Mouse (Mus musculus): ENCODE results near the gene Amer3. TPM values are rescaled to one million over a fixed set of nuclear protein-coding genes. Genes with fewer than 3 reads are reported as not detected.

Amer3 gene
- polyA plus RNA-seq (2014; fragmentation: Illumina TruSeq; extraction: RNeasy Lipid Tissue Mini Kit (QIAGEN cat#74804); ENCODE audit: low read depth, low replicate concordance): 0.10 TPM

GRCm38 (mm10) chr1:34578851-34579781 lies at the start of gene Amer3:
TSS of gene Amer3 (plus strand) at chr1:34579657.

DNA sequence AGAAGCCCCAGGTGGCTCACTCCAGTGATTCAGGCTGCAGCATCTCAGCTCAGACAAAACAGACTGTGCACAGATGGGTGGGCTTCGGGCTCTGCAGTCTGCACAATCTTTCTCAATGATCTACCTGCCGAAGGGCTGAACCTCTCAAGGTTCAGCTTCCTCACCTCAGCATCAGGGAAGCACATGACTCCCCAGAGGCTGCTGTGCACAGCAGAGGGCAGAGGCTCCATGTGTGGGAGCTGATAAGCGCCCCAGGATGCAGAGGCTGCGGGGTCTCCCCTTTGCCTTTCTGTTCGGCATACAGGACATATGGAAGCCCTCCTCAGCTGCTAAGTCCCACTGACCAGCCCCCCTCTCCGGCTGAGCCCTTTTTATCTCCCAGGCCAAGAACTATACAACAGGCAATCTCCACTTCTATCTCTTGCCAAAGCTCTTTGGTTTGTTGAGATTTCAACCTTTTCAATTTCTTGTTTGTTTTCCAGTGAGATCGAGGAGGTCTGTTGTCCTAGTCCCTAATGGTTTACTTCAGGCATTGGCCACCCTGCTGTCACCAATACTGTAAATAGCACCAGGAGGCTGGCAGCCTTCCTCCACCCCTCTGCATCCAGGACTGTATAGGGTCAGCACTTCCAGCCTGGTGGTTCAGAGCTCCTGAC lies 44.3 kb upstream of the Amer3 start, which contains the start of gene Cfc1:
Gene Cfc1 (plus strand): TSS at position 606 of the 656 bp plus-strand sequence.

GRCm38 (mm10) chr1:34560843-34561242 lies 18.6 kb upstream of the Amer3 start, which contains the start of gene Prss40:
TSS of gene Prss40 (minus strand) at chr1:34560943.

Other genes with a start within 250 kb of the Amer3 start
- gene Ccdc115, start 140.0 kb upstream of the Amer3 start, polyA plus RNA-seq (2014; fragmentation: Illumina TruSeq; extraction: RNeasy Lipid Tissue Mini Kit (QIAGEN cat#74804); ENCODE audit: low read depth, low replicate concordance): 17.5 TPM
- 5.4 TPM for gene Imp4, start 139.8 kb upstream of the Amer3 start, polyA plus RNA-seq (2014; fragmentation: Illumina TruSeq; extraction: RNeasy Lipid Tissue Mini Kit (QIAGEN cat#74804); ENCODE audit: low read depth, low replicate concordance)
- not detected for gene Ptpn18, start 119.9 kb upstream of the Amer3 start, polyA plus RNA-seq (2014; fragmentation: Illumina TruSeq; extraction: RNeasy Lipid Tissue Mini Kit (QIAGEN cat#74804); ENCODE audit: low read depth, low replicate concordance)
- 45.6 TPM for gene Prss39, start 81.2 kb upstream of the Amer3 start, polyA plus RNA-seq (2014; fragmentation: Illumina TruSeq; extraction: RNeasy Lipid Tissue Mini Kit (QIAGEN cat#74804); ENCODE audit: low read depth, low replicate concordance)
- gene Cfc1, start 44.0 kb upstream of the Amer3 start, polyA plus RNA-seq (2014; fragmentation: Illumina TruSeq; extraction: RNeasy Lipid Tissue Mini Kit (QIAGEN cat#74804); ENCODE audit: low read depth, low replicate concordance): not detected
- gene Prss40, start 18.7 kb upstream of the Amer3 start, polyA plus RNA-seq (2014; fragmentation: Illumina TruSeq; extraction: RNeasy Lipid Tissue Mini Kit (QIAGEN cat#74804); ENCODE audit: low read depth, low replicate concordance): 37.3 TPM